Mouse (Mus musculus) yolk sac, embryonic 10.5 days (tissue): ENCODE data around the gene Cldn19.
"Not testable (repeated sequence)": the region's sequence is repeated elsewhere in the genome, so short reads cannot be mapped to it uniquely, and the experiment has no call there.

Source experiments
- DNase-seq: peaks from one replicate; pipeline ENCODE4 v3.0.0-alpha.2; 2017; ENCODE audit warnings: low spot score

Cldn19 gene

GRCm38 (mm10) chr4:119252025-119252808 lies 3.0 kb upstream of the Cldn19 start:
- no peak for DNase-seq

GRCm38 (mm10) chr4:119254012-119254618 lies 1.1 kb upstream of the Cldn19 start:
- no peak for DNase-seq

- DNase-seq = peak; percentile 33
These were observed 1.9 kb downstream of the Cldn19 start for GRCm38 (mm10) chr4:119257083-119257482.

GRCm38 (mm10) chr4:119259344-119260254 lies 4.4 kb downstream of the Cldn19 start:
- DNase-seq = peak; percentile 60

GRCm38 (mm10) chr4:119261087-119261713 lies 6.0 kb downstream of the Cldn19 start:
- DNase-seq = no peak

- no peak for DNase-seq
These were observed 7.3 kb downstream of the Cldn19 start for GRCm38 (mm10) chr4:119262483-119262882.

- no peak for DNase-seq
These were observed 8.2 kb downstream of the Cldn19 start for GRCm38 (mm10) chr4:119263459-119263858.

GRCm38 (mm10) chr4:119266606-119267005 lies 11.4 kb downstream of the Cldn19 start:
- DNase-seq = no peak

- DNase-seq = no peak
These were observed 19.4 kb downstream of the Cldn19 start for GRCm38 (mm10) chr4:119274627-119275026.

- no peak for DNase-seq
These were observed 20.0 kb downstream of the Cldn19 start for GRCm38 (mm10) chr4:119275226-119275625.

GRCm38 (mm10) chr4:119275726-119276125 lies 20.5 kb downstream of the Cldn19 start:
- no peak for DNase-seq

- not testable (repeated sequence) for DNase-seq
These were observed 23.6 kb downstream of the Cldn19 start for GRCm38 (mm10) chr4:119278784-119279183.

GRCm38 (mm10) chr4:119284861-119285260 lies 29.6 kb downstream of the Cldn19 start:
- no peak for DNase-seq

GRCm38 (mm10) chr4:119285336-119285735 lies 30.1 kb downstream of the Cldn19 start:
- DNase-seq = no peak

- DNase-seq = no peak
These were observed 36.7 kb downstream of the Cldn19 start for GRCm38 (mm10) chr4:119291921-119292320.

GRCm38 (mm10) chr4:119292771-119293573 lies 37.8 kb downstream of the Cldn19 start:
- peak; percentile 35 for DNase-seq

GRCm38 (mm10) chr4:119293574-119294258 lies 38.5 kb downstream of the Cldn19 start:
- no peak for DNase-seq

GRCm38 (mm10) chr4:119294415-119295133 lies 39.4 kb downstream of the Cldn19 start, which contains the start of gene Ybx1:
Ybx1 (minus strand) TSS chr4:119294604.
- peak; percentile 99 for DNase-seq

- DNase-seq = peak; percentile 24
These were observed 39.9 kb downstream of the Cldn19 start for GRCm38 (mm10) chr4:119295134-119295453.

- no peak for DNase-seq
These were observed 42.1 kb downstream of the Cldn19 start for GRCm38 (mm10) chr4:119297361-119297760.
